ENCODE assay signal across 25 mouse cellular contexts in genomic region chr4:99651823-99652450, GRCm38 (mm10). TPM values are rescaled to one million over a fixed set of nuclear protein-coding genes. Genes with fewer than 3 reads are reported as not detected.
DNase-seq lines count a peak whose midpoint lies in the region; ATAC-seq and TF ChIP-seq lines count a peak whose summit lies in the region.
"Had no signal": no experiment of that assay in that cellular context is flagged by ENCODE, and none has a peak within 500 bp of the region (broad histone marks: within the 10 kb centered on the region; RNA-seq: fewer than 3 reads in every experiment).

No protein-coding gene starts in this region.

- WGBS in lung, embryonic 14.5 days: 16% methylated on average over 10 of the region's 10 CpGs
- WGBS in hindbrain, embryonic 14.5 days: 17% methylated on average over 10 of the region's 10 CpGs
- 14% methylated on average over 10 of the region's 10 CpGs for WGBS in neural tube, embryonic 15.5 days

- intact Hi-C loops in heart, postnatal 10 days (cut with DNase I): no loop called here
- intact Hi-C loops in heart, postnatal 14 days (cut with DNase I): no loop called here

- no peak overlapping the region for H3K4me2 ChIP-seq in lung, embryonic 14.5 days
- peak overlapping the region; percentile 37 for H3K4me2 ChIP-seq in hindbrain, embryonic 14.5 days (replicated peaks)
- H3K4me2 ChIP-seq in neural tube, embryonic 15.5 days: peak overlapping the region; percentile 1

- H3K36me3 ChIP-seq in lung, embryonic 14.5 days (ENCODE audit: insufficient read depth): no peaks in the 10 kb centered on the region
- no peaks in the 10 kb centered on the region for H3K36me3 ChIP-seq in hindbrain, embryonic 14.5 days (replicated peaks; ENCODE audit: control insufficient read depth, insufficient read depth)
- no peaks in the 10 kb centered on the region for H3K36me3 ChIP-seq in neural tube, embryonic 15.5 days
- H3K36me3 ChIP-seq: forebrain, embryonic 10.5 days; heart, embryonic 12.5 days; limb, embryonic 15.5 days had no signal

- 0 out of 2 replicates have a peak, but pooled peaks cover 5% of the 10 kb centered on the region for H3K4me1 ChIP-seq in lung, embryonic 14.5 days (ENCODE audit: insufficient read depth)
- H3K4me1 ChIP-seq in hindbrain, embryonic 14.5 days (replicated peaks; ENCODE audit: control insufficient read depth, insufficient read depth, low read length): 0 out of 2 replicates have a peak, but pooled peaks cover under 1% of the 10 kb centered on the region
- H3K4me1 ChIP-seq in neural tube, embryonic 15.5 days: peaks cover 12% of the 10 kb centered on the region

- no peak for ATAC-seq in lung, embryonic 14.5 days (ENCODE audit: insufficient read depth)
- ATAC-seq in hindbrain, embryonic 14.5 days (ENCODE audit: low FRiP score): no peak
- no peak for ATAC-seq in neural tube, embryonic 15.5 days (ENCODE audit: low FRiP score)
- ATAC-seq in cerebellum, adult (ENCODE audit: insufficient number of reproducible peaks, low FRiP score, low TSS enrichment): no peak
- ATAC-seq: forebrain, postnatal 0 days; liver, postnatal 0 days had no signal

- H3K27ac ChIP-seq in lung, embryonic 14.5 days (ENCODE audit: low read depth): no peak overlapping the region
- peak overlapping the region; percentile 2; the same call in 1 of the 2 replicates for H3K27ac ChIP-seq in hindbrain, embryonic 14.5 days
- H3K27ac ChIP-seq in neural tube, embryonic 15.5 days (replicated peaks): no peak overlapping the region
- H3K27ac ChIP-seq: forebrain, embryonic 10.5 days; kidney, postnatal 0 days; limb, embryonic 15.5 days had no signal

- peak; percentile 6 to 14 for DNase-seq in heart, postnatal 10 days
- no peak for DNase-seq in heart, postnatal 14 days
- DNase-seq in lung, embryonic 14.5 days: peak; percentile 10
- DNase-seq in lung, postnatal 36 days: no peak
- DNase-seq in hindbrain, embryonic 14.5 days (ENCODE audit: low spot score): no peak
- DNase-seq in urinary bladder, adult 18-20 months (ENCODE audit: low spot score in 2 of 2): no peak
- DNase-seq: cerebellum, adult 9-11 months; kidney, adult 11 months; liver, postnatal 0 days; lung, postnatal 14 days; thymus, postnatal 14 days had no signal

- no peak overlapping the region for H3K4me3 ChIP-seq in lung, embryonic 14.5 days (ENCODE audit: low read depth, low read length)
- H3K4me3 ChIP-seq in hindbrain, embryonic 14.5 days (replicated peaks; ENCODE audit: low read length): no peak overlapping the region
- no peak overlapping the region for H3K4me3 ChIP-seq in neural tube, embryonic 15.5 days (replicated peaks)

- no peak for TF ChIP-seq CTCF in lung, embryonic 14.5 days (IDR thresholded peaks at IDR 0.05; ENCODE audit: low read depth)

- peaks cover 90% of the 10 kb centered on the region for H3K27me3 ChIP-seq in lung, embryonic 14.5 days (ENCODE audit: insufficient read depth, low read length)
- H3K27me3 ChIP-seq in hindbrain, embryonic 14.5 days (ENCODE audit: control insufficient read depth, insufficient read depth, low read length): peaks cover 93% of the 10 kb centered on the region
- peaks cover 81% of the 10 kb centered on the region for H3K27me3 ChIP-seq in neural tube, embryonic 15.5 days (replicated peaks)

- H3K9me3 ChIP-seq in lung, embryonic 14.5 days (ENCODE audit: low read depth, low read length): no peaks in the 10 kb centered on the region
- no peaks in the 10 kb centered on the region for H3K9me3 ChIP-seq in hindbrain, embryonic 14.5 days (ENCODE audit: control insufficient read depth, low read length)
- H3K9me3 ChIP-seq in neural tube, embryonic 15.5 days (replicated peaks): no peaks in the 10 kb centered on the region
- H3K9me3 ChIP-seq: forebrain, embryonic 10.5 days; heart, embryonic 12.5 days; limb, embryonic 15.5 days had no signal

- H3K9ac ChIP-seq in lung, embryonic 14.5 days: no peak overlapping the region
- no peak overlapping the region for H3K9ac ChIP-seq in hindbrain, embryonic 14.5 days
- no peak overlapping the region for H3K9ac ChIP-seq in neural tube, embryonic 15.5 days (replicated peaks)
- H3K9ac ChIP-seq: forebrain, postnatal 0 days; heart, embryonic 12.5 days; limb, embryonic 15.5 days; liver, postnatal 0 days had no signal

RNA-seq across cellular contexts. Expression of gene Foxd3, which starts 4.2 kb away (rescaled TPM):
- 1 to 10 TPM in 1 of 2 experiments, under 1 TPM in 1; 0.79 to 1.4 TPM for total RNA-seq in heart, postnatal 10 days (2021)
- total RNA-seq in heart, postnatal 14 days (2021): 1 to 10 TPM in 1 of 2 experiments, under 1 TPM in 1; 0.90 to 1.1 TPM
- polyA plus RNA-seq in lung, embryonic 14.5 days (2014; fragmentation: Nextera tagmentation; extraction: Ambion mirVana): not detected in 2 replicates
- 1.5 and 1.8 TPM in 2 replicates for polyA plus RNA-seq in hindbrain, embryonic 14.5 days (2014; fragmentation: Nextera tagmentation; extraction: Ambion mirVana)
- 2.2 and 3.0 TPM in 2 replicates for polyA plus RNA-seq in neural tube, embryonic 15.5 days (2015; fragmentation: Nextera tagmentation; extraction: Ambion mirVana)
- total RNA-seq: layer of hippocampus, postnatal 14 days; megakaryocyte-erythroid progenitor cell, adult 5-6 weeks; monocyte, adult 5-6 weeks; neutrophil, adult 5-6 weeks had no signal
- polyA plus RNA-seq: C2C12; cortical plate, adult 2 months; heart, embryonic 12.5 days; liver, postnatal 0 days; testis, adult 2 months had no signal

Comparison
In these comparisons a context has a peak if more than half of its experiments do, and no peak if none do; other contexts are left out.
1. DNase-seq: peak in heart, postnatal 10 days (2 of 2) and lung, embryonic 14.5 days (single experiment); none in heart, postnatal 14 days (0 of 2), lung, postnatal 36 days (single experiment), hindbrain, embryonic 14.5 days (single experiment) and urinary bladder, adult 18-20 months (0 of 2).